Mouse (Mus musculus): ENCODE results near the gene Fbxl5.
A peak's percentile ranks its signal among the peaks of the same experiment; 100 is the strongest.

Fbxl5 gene

GRCm38 (mm10) chr5:43827366-43827765, 5.9 kb upstream of the Fbxl5 start:
- DNase-seq (ENCODE audit: low spot score in 2 of 2): no peak

- DNase-seq (ENCODE audit: low spot score in 2 of 2): no peak
These were observed 5.4 kb upstream of the Fbxl5 start for GRCm38 (mm10) chr5:43826883-43827282.

GRCm38 (mm10) chr5:43824580-43824979, 3.1 kb upstream of the Fbxl5 start:
- no peak for DNase-seq (ENCODE audit: low spot score in 2 of 2)

- no peak for DNase-seq (ENCODE audit: low spot score in 2 of 2)
These were observed 1.4 kb upstream of the Fbxl5 start for GRCm38 (mm10) chr5:43822824-43823223.

- DNase-seq (ENCODE audit: low spot score in 2 of 2): no peak
These were observed 761 bp upstream of the Fbxl5 start for GRCm38 (mm10) chr5:43822199-43822598.

GRCm38 (mm10) chr5:43820785-43821184, 653 bp downstream of the Fbxl5 start:
- DNase-seq (ENCODE audit: low spot score in 2 of 2): no peak

GRCm38 (mm10) chr5:43818695-43819094, 2.7 kb downstream of the Fbxl5 start, which contains the start of gene Bst1:
Gene Bst1, plus strand, starts transcription at chr5:43818885.
- no peak for DNase-seq (ENCODE audit: low spot score in 2 of 2)

DNA sequence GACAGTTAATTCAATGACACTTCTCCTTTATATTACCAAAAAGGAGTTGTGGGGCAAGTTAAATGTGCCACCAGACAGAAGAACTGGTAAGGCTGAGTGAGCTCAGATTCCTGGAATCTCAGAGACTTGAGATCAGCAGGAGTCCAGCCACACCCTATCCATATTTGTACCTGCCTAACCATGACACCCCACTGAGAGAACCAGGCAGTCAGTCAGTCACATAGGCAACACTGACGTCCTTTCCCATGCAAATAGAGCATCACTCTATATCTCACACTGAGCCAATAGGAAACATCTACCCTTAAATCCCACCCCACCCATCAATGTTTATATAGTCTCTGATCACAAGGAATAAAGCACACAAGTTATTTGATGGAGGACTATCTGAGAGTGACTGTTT, 5.7 kb downstream of the Fbxl5 start:
- DNase-seq (ENCODE audit: low spot score in 2 of 2): no peak

DNA sequence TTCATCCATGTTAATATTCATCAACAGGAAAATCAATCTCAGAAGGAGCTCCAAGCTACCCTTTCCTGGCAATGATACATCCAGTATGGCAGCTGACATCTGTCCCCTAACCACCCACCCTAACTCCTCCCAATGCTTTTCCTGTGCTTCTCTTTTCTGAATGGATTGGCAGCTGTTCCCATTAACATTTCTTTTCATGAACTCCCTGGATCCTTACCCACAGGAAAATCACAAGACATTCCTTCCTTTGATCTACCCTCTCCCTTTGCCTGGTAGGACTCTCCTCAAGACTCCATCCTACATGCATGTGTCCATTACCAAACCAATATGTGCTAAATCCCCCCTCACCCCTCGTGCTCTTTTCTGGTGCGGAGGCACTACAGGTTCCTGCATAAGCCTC, 6.9 kb downstream of the Fbxl5 start:
- no peak for DNase-seq (ENCODE audit: low spot score in 2 of 2)

- DNase-seq (ENCODE audit: low spot score in 2 of 2): no peak
These were observed 10.9 kb downstream of the Fbxl5 start for GRCm38 (mm10) chr5:43810427-43811062.

- DNase-seq (ENCODE audit: low spot score in 2 of 2): peak; percentile 76 to 84
These were observed 13.4 kb downstream of the Fbxl5 start for GRCm38 (mm10) chr5:43807744-43808696.

DNA sequence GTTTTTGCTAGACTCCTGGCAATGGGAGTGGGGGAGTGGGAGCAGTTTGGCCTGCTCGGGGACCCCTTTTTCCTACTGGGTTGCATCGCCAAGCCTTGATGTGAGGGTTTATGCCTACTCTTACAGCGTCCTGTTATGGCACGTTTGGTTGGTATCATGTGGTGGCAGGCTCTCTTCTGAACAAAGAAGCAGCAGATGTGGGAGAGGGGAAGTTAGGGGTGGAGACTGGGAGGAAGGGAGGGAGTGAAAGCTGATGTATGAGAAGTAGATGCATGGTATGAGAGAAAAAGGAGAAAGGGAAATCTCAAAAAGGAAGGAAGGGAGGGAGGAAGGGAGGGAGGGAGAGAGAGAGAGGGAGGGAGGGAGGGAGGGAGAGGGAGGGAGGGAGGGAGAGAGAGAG, 14.5 kb downstream of the Fbxl5 start:
- DNase-seq (ENCODE audit: low spot score in 2 of 2): no peak

GRCm38 (mm10) chr5:43806340-43806739, 15.1 kb downstream of the Fbxl5 start:
- DNase-seq (ENCODE audit: low spot score in 2 of 2): no peak

DNA sequence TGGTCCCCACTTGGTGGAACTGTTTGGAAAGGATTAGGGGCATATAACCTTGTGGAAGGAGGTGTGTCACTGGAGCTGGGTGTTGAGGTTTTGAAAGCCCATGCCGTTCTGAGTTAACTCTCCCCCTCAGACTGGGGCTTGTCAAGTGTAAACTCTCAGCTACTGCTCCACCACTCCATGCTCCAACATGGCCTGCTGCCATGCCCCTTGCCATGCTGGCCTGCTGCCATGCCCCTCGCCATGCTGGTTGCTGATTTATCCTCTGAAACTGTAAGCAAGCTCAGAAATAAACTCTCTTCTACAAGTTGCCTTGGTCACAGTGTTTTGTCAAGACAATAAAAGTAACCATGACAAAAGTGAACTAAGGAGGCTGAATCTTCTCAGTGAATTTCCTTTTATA, 16.0 kb downstream of the Fbxl5 start:
- DNase-seq (ENCODE audit: low spot score in 2 of 2): no peak

DNA sequence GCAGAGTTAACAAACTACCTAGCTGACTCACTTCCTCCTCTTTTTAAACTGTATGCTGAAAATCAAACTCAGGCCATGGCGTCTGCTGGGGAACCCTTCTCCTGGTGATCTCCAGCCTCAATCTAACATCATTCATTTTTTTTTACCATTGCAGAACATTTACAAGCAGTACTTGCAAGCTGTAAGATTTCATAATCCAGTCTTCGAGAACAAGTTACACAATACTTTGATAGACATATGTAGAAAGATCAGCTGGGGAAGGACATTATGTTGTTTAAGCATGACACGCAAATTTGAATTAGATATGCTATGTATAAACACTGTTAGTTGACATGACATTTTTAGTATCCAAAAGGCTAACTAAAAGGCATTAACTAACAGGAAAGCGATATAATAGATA, 19.6 kb downstream of the Fbxl5 start:
- no peak for DNase-seq (ENCODE audit: low spot score in 2 of 2)

- DNase-seq (ENCODE audit: low spot score in 2 of 2): no peak
These were observed 20.2 kb downstream of the Fbxl5 start for GRCm38 (mm10) chr5:43801253-43801652.

DNA sequence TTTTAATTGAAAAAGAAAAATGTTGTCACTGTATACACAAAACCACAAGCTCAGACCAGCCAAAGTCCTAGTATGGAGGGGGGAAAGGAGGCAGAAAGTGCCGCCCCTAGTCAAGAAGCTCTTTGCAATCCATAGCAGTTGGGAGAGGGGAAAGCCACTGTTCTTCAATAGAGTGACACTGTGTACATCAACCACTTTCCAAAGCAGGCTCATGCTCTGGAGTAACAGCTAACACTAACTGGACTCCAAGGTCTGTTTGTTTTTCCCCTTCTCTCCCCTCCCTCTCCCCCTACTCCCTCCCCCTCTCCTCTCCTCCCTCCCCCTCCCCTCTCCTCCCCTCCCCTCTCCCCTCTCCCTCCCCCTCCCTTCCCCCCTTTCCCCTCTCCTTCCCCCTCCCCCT, 20.7 kb downstream of the Fbxl5 start:
- DNase-seq (ENCODE audit: low spot score in 2 of 2): no peak

DNA sequence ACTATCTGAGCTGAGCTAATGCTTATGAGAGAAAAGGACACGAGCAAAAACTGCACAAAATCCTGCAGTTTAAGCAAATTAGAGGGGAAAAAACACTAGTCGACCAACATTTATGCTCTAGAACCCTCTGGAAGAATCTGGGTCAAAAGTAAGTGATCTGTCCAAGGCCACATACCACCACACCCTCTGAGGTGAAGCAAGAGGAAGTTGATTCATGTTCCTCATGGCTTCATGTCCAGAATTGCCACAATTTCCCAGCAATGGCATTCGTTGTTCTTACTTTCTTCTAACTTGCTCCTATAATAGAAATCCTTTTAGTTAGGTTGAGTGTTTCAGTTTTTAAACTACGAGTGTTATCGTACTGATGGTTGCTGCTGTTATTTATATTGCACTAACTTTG, 21.9 kb downstream of the Fbxl5 start:
- no peak for DNase-seq (ENCODE audit: low spot score in 2 of 2)

GRCm38 (mm10) chr5:43792354-43792753, 29.1 kb downstream of the Fbxl5 start:
- DNase-seq (ENCODE audit: low spot score in 2 of 2): no peak

GRCm38 (mm10) chr5:43787976-43788752, 33.3 kb downstream of the Fbxl5 start:
- no peak for DNase-seq (ENCODE audit: low spot score in 2 of 2)

DNA sequence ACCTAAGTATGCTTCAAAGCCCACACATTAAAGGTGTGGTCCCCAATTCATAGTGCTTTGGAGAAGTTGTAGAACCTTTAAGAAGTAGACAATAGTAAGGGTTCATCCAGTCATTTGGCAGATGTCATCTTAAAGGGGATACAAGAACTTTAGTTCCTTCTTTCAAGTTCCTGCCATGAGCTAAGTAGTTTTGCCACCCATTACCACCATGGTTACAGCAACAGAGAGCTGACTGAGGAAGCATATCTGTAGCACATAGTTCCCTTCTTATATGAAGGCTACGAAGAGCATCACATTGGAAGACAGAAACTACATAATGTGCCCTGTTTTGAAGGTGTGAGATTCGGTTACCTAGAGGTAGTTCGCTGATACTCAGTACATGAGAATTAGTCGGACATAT, 34.8 kb downstream of the Fbxl5 start:
- DNase-seq (ENCODE audit: low spot score in 2 of 2): no peak

- no peak for DNase-seq (ENCODE audit: low spot score in 2 of 2)
These were observed 37.4 kb downstream of the Fbxl5 start for GRCm38 (mm10) chr5:43783996-43784395.
